Mouse (Mus musculus) cerebellum, adult 18-20 months (tissue): ENCODE measurements around the gene Ambra1.

ENCODE experiments used
- DNase-seq, 2 experiments: peaks; one replicate each; pipeline ENCODE4 v3.0.0; 2021

Gene Ambra1

DNA sequence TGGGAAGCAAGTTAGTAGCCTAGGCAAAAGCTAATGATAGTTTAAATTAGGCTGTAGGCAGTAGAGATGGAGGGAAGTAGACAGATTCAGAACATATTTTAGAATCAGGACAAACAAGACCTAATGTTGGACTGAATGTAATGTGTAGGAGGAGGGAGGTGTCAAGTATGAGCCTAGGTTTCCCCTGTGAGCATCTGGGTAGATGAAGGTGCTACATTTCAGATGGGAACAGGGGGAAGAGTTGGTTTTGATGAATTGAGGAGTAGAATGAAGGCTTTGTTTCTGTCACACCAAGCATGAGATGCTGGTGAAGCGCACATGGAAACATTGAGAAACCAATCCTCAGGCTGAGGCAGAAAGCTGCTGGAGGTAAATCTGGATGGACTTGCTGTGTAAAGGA is 9.7 kb downstream of the Ambra1 start:
- DNase-seq, result no peak

DNA sequence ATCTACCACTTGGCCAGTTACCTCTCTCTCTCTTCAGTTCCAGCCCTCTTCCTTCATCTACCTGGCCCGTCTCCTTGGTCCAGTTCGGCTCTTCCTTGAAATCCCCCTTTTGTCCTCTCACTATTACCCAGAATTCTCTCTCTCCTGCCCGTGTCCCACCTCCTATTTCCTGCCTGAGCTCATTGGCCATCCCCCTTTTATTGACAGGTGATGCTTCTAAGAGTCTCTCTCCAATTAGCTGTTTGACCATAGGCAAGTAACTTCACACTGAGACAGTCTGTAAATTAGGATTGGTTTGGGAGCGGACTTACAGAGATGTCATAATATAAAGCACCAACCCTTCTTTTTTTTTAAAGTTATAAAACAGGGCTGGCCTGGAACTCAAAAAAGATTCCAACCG is 14.8 kb downstream of the Ambra1 start:
- no peak for DNase-seq

GRCm38 (mm10) chr2:91749811-91750261 is 19.9 kb downstream of the Ambra1 start:
- peak in 1 of 2 experiments; percentile 35 for DNase-seq

GRCm38 (mm10) chr2:91771921-91772705 is 42.2 kb downstream of the Ambra1 start:
- DNase-seq, result peak; percentile 61 to 64

DNA sequence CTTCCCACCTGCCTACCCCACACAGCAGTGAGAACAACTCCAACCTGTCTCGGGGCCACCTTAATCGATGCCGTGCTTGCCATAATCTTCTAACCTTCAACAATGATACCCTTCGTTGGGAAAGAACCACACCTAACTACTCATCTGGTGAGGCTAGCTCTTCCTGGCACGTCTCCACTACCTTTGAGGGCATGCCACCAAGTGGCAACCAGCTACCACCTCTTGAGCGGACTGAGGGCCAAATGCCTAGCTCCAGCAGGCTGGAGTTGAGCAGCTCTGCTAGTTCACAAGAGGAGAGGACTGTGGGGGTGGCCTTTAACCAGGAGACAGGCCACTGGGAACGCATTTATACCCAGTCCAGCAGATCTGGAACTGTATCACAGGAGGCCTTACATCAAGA is 43.4 kb downstream of the Ambra1 start:
- peak; percentile 52 to 56 for DNase-seq

DNA sequence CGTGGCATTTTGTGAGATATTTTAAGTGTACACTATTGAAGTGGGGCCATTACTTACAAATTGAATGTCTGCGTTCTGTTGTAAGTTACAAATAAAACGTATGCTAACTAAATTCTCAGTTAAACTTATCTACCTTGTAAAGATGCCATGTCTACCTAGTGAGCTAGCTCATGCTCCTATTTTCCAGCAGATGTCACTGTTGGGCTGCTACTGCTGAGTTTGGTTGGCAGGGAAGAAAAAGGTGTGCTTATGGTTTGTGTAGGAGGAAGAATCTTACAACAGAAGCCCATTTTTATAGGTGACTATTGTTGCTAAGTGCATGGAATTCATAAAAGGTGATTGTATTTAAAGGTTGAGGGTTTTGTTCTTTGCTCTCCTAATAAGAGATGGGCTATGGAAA is 49.2 kb downstream of the Ambra1 start:
- DNase-seq, result peak; percentile 54

DNA sequence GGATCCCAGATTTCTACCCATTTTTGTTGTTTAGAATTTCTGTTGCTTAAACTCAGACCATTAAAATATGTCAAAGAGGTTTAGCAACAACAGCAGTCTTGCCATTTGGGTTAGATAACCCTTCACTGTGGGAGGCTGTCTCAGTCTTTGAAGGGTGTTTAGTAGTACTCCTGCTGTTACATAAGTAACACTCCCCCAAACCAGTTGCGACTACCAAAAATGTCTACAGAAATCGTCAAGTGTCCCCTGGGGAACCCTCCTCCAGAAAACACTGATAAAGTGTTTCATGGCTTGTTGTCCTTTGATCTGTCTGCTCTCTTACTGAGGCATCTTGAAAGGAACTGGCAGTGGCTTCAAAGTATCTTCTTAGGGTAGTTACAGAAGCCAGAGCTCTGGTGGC is 61.7 kb downstream of the Ambra1 start:
- DNase-seq, result no peak

GRCm38 (mm10) chr2:91792346-91792745 is 62.4 kb downstream of the Ambra1 start:
- DNase-seq, result no peak

- DNase-seq, result no peak
Measured at GRCm38 (mm10) chr2:91794466-91794865, 64.5 kb downstream of the Ambra1 start.

DNA sequence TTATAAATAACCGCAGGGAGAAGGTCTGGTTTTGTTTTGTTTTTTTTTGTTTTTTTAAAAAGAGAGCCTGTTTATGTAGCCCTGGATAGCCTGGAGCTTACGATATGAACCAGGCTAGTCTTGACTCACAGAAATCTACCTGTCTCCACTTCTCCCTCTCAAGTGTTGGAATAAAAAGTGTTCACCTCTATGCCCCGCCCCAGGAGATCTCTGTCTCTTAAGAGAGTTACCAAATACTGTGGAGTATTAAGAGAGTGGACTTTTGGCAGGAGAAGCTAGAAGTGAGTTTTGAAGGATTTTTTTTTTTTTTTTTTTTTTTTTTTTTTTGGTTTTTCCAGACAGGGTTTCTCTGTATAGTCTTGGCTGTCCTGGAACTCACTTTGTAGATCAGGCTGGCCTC is 65.2 kb downstream of the Ambra1 start:
- DNase-seq, result no peak

GRCm38 (mm10) chr2:91811433-91811832 is 81.5 kb downstream of the Ambra1 start:
- DNase-seq, result no peak

GRCm38 (mm10) chr2:91816741-91817140 is 86.8 kb downstream of the Ambra1 start:
- no peak for DNase-seq

DNA sequence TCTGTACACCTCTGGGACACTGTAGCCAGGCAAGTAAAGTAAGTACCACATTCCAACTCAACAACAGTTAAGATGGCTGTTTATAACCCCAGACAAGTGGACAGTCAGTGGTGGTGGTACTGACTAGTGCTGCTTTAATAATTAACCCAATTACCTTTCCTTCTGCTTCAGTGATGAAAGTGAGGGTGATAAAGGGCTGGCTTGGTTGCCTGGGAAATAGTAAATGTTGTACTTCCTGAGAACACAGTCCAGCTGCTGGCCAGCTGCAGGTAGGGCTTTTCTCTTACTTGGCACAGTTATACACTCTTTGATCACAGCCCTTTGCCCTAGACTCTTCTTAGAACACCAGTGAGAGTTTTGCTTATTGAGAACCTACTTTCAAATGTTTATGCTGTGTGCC is 102.3 kb downstream of the Ambra1 start:
- DNase-seq, result no peak

DNA sequence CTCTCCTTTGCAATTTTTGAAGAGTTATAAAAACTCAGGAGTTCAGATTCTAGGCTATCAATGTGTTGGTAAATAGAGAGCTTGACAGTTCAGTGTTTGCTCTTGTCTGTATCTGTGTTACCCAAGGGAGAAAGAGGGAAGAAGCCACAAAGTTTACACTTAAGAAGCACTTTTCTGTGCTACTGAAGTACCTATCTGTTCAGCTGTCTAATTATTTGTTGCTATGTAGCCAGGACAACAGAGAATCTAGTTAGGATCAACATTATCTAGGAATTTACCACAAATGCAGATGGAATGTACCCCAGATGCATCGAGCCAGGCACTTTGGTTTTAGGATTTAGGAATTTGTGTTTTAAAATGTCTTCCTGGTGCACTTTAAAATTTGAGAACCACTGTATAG is 104.3 kb downstream of the Ambra1 start:
- DNase-seq, result no peak

DNA sequence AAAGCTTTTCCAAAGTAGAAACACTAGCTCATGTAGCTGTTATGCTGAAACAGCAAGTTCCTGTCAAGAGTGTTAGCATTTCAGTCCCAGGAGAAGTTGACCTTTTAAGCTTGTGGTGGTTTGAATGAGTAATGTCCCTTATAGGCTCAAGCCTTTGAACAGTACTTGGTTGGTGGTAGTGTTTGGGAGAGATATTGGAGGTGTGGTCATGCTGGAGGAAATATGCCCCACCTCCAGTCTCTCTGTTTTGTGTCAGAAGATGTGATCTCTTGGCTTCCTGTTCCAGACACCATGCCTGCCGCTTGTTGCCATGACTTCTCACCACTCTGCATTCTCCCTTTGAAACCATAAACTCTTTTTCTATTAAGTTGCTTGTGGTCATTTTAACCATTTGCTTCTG is 105.1 kb downstream of the Ambra1 start:
- DNase-seq, result no peak

GRCm38 (mm10) chr2:91835631-91836030 is 105.7 kb downstream of the Ambra1 start:
- no peak for DNase-seq

GRCm38 (mm10) chr2:91844085-91844484 is 114.2 kb downstream of the Ambra1 start:
- no peak for DNase-seq

GRCm38 (mm10) chr2:91852446-91853191 is 122.7 kb downstream of the Ambra1 start:
- DNase-seq, result peak; percentile 32 to 50

- DNase-seq, result no peak
Measured at GRCm38 (mm10) chr2:91854575-91854974, 124.6 kb downstream of the Ambra1 start.

DNA sequence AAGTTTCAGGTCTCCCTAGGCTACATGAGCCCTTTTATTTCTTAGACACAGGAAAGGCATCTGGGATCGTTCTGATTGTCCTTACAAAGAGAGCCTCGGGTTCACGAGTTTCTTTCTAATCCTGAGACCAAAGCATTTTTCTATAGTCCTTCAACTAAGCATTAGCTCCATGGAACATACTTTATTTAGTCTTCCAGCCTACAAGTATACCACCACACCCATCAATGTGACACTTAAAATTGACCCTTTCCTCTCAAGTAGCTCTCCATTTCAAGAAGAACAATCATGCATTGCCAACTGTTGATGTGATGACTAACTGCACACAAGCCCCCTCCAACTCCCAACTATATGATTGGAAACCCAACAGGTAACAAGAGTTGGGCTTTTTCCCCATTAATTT is 127.0 kb downstream of the Ambra1 start:
- DNase-seq, result no peak

- DNase-seq, result no peak
Measured at GRCm38 (mm10) chr2:91859423-91859822, 129.5 kb downstream of the Ambra1 start.

DNA sequence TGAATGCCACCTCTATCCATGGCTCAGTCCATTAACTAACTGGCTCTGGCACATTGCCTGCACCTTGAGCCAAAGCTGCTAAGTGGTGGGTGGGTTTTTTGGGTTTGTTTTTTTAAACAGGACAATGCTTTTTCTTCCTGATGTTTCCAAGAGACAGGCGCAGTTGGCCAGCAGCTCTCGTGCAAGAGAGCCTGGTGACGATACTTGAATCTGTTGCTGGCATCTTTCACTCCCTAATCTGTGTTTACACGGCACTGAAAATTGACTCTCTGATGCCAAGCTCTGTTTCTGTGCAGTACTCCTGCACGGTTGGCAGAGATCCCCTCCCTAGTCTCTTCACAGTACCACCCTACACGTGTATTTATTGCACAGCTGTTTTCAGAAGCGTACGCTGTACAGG is 140.8 kb downstream of the Ambra1 start:
- peak; percentile 17 to 33 for DNase-seq

GRCm38 (mm10) chr2:91871225-91871624 is 141.3 kb downstream of the Ambra1 start:
- DNase-seq, result no peak

- DNase-seq, result no peak
Measured at GRCm38 (mm10) chr2:91872658-91873057, 142.7 kb downstream of the Ambra1 start.
